Mouse (Mus musculus) embryonic facial prominence, embryonic 13.5 days (tissue): ENCODE measurements around the gene Tuba1b. TPM values are rescaled to one million over a fixed set of nuclear protein-coding genes. Genes with fewer than 3 reads are reported as not detected.
A peak's percentile ranks its signal among the peaks of the same experiment; 100 is the strongest.

ENCODE experiments used
- ATAC-seq: fragments of 200-750 bp; cut with Nextera tagmentation; 2 replicates; pipeline ENCODE4 v1.8.0; 2017; ENCODE audit warnings: low read depth; ENCODE audit not compliant: insufficient number of reproducible peaks, insufficient read depth, low FRiP score, low TSS enrichment
- H3K27ac ChIP-seq: fragments of 300-500 bp; sonication (generic); 2 replicates; pipeline ENCODE4 v1.5.1; 2015; ENCODE audit warnings: moderate library complexity, mild to moderate bottlenecking, inconsistent platforms
- H3K27me3 ChIP-seq: fragments of 300-500 bp; sonication (generic); 2 replicates; pipeline ENCODE4 v1.6.1; 2015; ENCODE audit warnings: mild to moderate bottlenecking, inconsistent platforms
- H3K36me3 ChIP-seq: fragments of 300-500 bp; sonication (generic); 2 replicates; pipeline ENCODE4 v1.6.1; 2015; ENCODE audit warnings: mild to moderate bottlenecking, inconsistent platforms
- H3K4me1 ChIP-seq: fragments of 300-500 bp; sonication (generic); 2 replicates; pipeline ENCODE4 v1.6.1; 2015; ENCODE audit warnings: inconsistent platforms
- H3K4me2 ChIP-seq: fragments of 300-500 bp; sonication (generic); 2 replicates; pipeline ENCODE4 v1.6.1; 2015; ENCODE audit warnings: moderate library complexity, mild to moderate bottlenecking, inconsistent platforms
- H3K4me3 ChIP-seq: fragments of 300-500 bp; sonication (generic); 2 replicates; pipeline ENCODE4 v1.5.1; 2015; ENCODE audit warnings: mild to moderate bottlenecking, inconsistent platforms
- H3K9ac ChIP-seq: fragments of 300-500 bp; sonication (generic); 2 replicates; pipeline ENCODE4 v1.6.1; 2015; ENCODE audit warnings: mild to moderate bottlenecking, inconsistent platforms
- H3K9me3 ChIP-seq: fragments of 300-500 bp; sonication (generic); 2 replicates; pipeline ENCODE4 v1.6.1; 2016; ENCODE audit warnings: inconsistent platforms
- WGBS: fragments of 180-500 bp; shearing (Covaris S2); methylation state at CpG from one replicate; pipeline ENCODE4 v1.1.7; 2015; ENCODE audit warnings: mixed read lengths; 5-methylcytosine and 5-hydroxymethylcytosine counted together
- polyA plus RNA-seq: library from polyadenylated mRNA; unstranded; fragments of >200 nt; fragmentation: Nextera tagmentation; extraction: Ambion mirVana; gene quantifications from 2 replicates; pipeline ENCODE4 v1.2.1, GENCODE M21; 2015

Tuba1b gene
- polyA plus RNA-seq, 1 experiment from 2014 or later: 1,651 TPM

GRCm38 (mm10) chr15:98894746-98895634 lies 39.4 kb downstream of the Tuba1b start:
- no peak for ATAC-seq
- Histone ChIP-seq H3K36me3 (no peaks in the 10 kb centered on the region), H3K4me3 (peak overlapping the region; percentile 56), H3K27me3 (peaks cover 90% of the 10 kb centered on the region), H3K4me1 (peaks cover 42% of the 10 kb centered on the region), H3K27ac (no peak overlapping the region), H3K9me3 (no peaks in the 10 kb centered on the region), H3K4me2 (peak overlapping the region; percentile 99), H3K9ac (peak overlapping the region; percentile 53)
- 3% methylated on average over 38 of the region's 38 CpGs for WGBS

- H3K4me1 ChIP-seq: peaks cover 42% of the 10 kb centered on the region
- peak within 1 kb of the TSS; percentile 56 for H3K4me3 ChIP-seq
- peak within 1 kb of the TSS; percentile 72 for H3K9ac ChIP-seq
- no peaks in the 10 kb centered on the region for H3K9me3 ChIP-seq
- H3K36me3 ChIP-seq: no peaks in the 10 kb centered on the region
- peak; percentile 17; the same call in 1 of the 2 replicates for ATAC-seq
- peak within 1 kb of the TSS; percentile 99 for H3K4me2 ChIP-seq
- under 1% methylated on average over 77 of the region's 77 CpGs for WGBS
- H3K27me3 ChIP-seq: peaks cover 81% of the 10 kb centered on the region
- H3K27ac ChIP-seq: no peak within 1 kb of the TSS
Observed at GRCm38 (mm10) chr15:98893940-98894745, 40.2 kb downstream of the Tuba1b start, which contains the start of gene Rhebl1. TSS of gene Rhebl1 (minus strand) at chr15:98894540.

GRCm38 (mm10) chr15:98893036-98893435 lies 41.3 kb downstream of the Tuba1b start:
- Histone ChIP-seq H3K9me3 (no peaks in the 10 kb centered on the region), H3K27me3 (peaks cover 70% of the 10 kb centered on the region), H3K4me1 (peaks cover 35% of the 10 kb centered on the region), H3K9ac (no peak overlapping the region), H3K27ac (no peak overlapping the region), H3K4me2 (peak overlapping the region; percentile 99; the same call in 1 of the 2 replicates), H3K36me3 (no peaks in the 10 kb centered on the region), H3K4me3 (no peak overlapping the region)
- ATAC-seq: no peak
- WGBS: 39% methylated on average over 4 of the region's 4 CpGs

- H3K36me3 ChIP-seq: no peaks in the 10 kb centered on the region
- no peak overlapping the region for H3K4me2 ChIP-seq
- peaks cover 60% of the 10 kb centered on the region for H3K27me3 ChIP-seq
- ATAC-seq: no peak
- no peaks in the 10 kb centered on the region for H3K9me3 ChIP-seq
- WGBS: 45% methylated on average over 6 of the region's 6 CpGs
- peaks cover 27% of the 10 kb centered on the region for H3K4me1 ChIP-seq
- H3K4me3 ChIP-seq: no peak overlapping the region
- no peak overlapping the region for H3K27ac ChIP-seq
- H3K9ac ChIP-seq: no peak overlapping the region
Observed at GRCm38 (mm10) chr15:98891907-98892606, 42.3 kb downstream of the Tuba1b start.

GRCm38 (mm10) chr15:98891198-98891742 lies 43.1 kb downstream of the Tuba1b start:
- H3K4me3 ChIP-seq: no peak overlapping the region

GRCm38 (mm10) chr15:98887526-98887925 lies 46.8 kb downstream of the Tuba1b start:
- no peak overlapping the region for H3K27ac ChIP-seq
- 69% methylated on average over 7 of the region's 7 CpGs for WGBS

More at GRCm38 (mm10) chr15:98891198-98891742, 43.1 kb downstream of the Tuba1b start:
- no peaks in the 10 kb centered on the region for H3K9me3 ChIP-seq
- peaks cover 52% of the 10 kb centered on the region for H3K27me3 ChIP-seq
- WGBS: 10% methylated on average over 19 of the region's 19 CpGs
- peak overlapping the region; percentile 39 for H3K4me2 ChIP-seq
- H3K9ac ChIP-seq: 0 out of 2 replicates have a peak overlapping the region, but pooled peaks have one; percentile 32
- peaks cover 27% of the 10 kb centered on the region for H3K4me1 ChIP-seq
- H3K27ac ChIP-seq: no peak overlapping the region
- no peaks in the 10 kb centered on the region for H3K36me3 ChIP-seq
- no peak for ATAC-seq

GRCm38 (mm10) chr15:98886667-98887387 lies 47.5 kb downstream of the Tuba1b start:
- H3K9ac ChIP-seq: no peak overlapping the region
- no peak for ATAC-seq
- H3K27ac ChIP-seq: no peak overlapping the region
- H3K4me1 ChIP-seq: 0 out of 2 replicates have a peak, but pooled peaks cover 3% of the 10 kb centered on the region
- no peak overlapping the region for H3K4me2 ChIP-seq
- 64% methylated on average over 8 of the region's 8 CpGs for WGBS
- peaks cover 8% of the 10 kb centered on the region for H3K27me3 ChIP-seq
- no peak overlapping the region for H3K4me3 ChIP-seq
- no peaks in the 10 kb centered on the region for H3K36me3 ChIP-seq
- no peaks in the 10 kb centered on the region for H3K9me3 ChIP-seq

More at GRCm38 (mm10) chr15:98887526-98887925, 46.8 kb downstream of the Tuba1b start:
- H3K4me1 ChIP-seq: no peaks in the 10 kb centered on the region
- H3K9ac ChIP-seq: no peak overlapping the region
- no peak overlapping the region for H3K4me2 ChIP-seq
- ATAC-seq: no peak
- no peaks in the 10 kb centered on the region for H3K36me3 ChIP-seq
- H3K4me3 ChIP-seq: no peak overlapping the region
- peaks cover 15% of the 10 kb centered on the region for H3K27me3 ChIP-seq
- no peaks in the 10 kb centered on the region for H3K9me3 ChIP-seq

GRCm38 (mm10) chr15:98884106-98884505 lies 50.3 kb downstream of the Tuba1b start:
- 82% methylated on average over 1 of the region's 1 CpGs for WGBS
- Histone ChIP-seq H3K4me3 (no peak overlapping the region), H3K27ac (no peak overlapping the region), H3K36me3 (no peaks in the 10 kb centered on the region), H3K27me3 (no peaks in the 10 kb centered on the region; the same call in 1 of the 2 replicates), H3K4me2 (no peak overlapping the region), H3K9ac (no peak overlapping the region), H3K4me1 (peaks cover 19% of the 10 kb centered on the region), H3K9me3 (no peaks in the 10 kb centered on the region)
- ATAC-seq: no peak

GRCm38 (mm10) chr15:98883661-98884060 lies 50.7 kb downstream of the Tuba1b start:
- no peak overlapping the region for H3K4me2 ChIP-seq
- H3K27ac ChIP-seq: no peak overlapping the region
- H3K36me3 ChIP-seq: no peaks in the 10 kb centered on the region
- H3K9me3 ChIP-seq: no peaks in the 10 kb centered on the region
- H3K9ac ChIP-seq: no peak overlapping the region
- H3K27me3 ChIP-seq: no peaks in the 10 kb centered on the region
- no peak for ATAC-seq
- H3K4me1 ChIP-seq: peaks cover 19% of the 10 kb centered on the region
- H3K4me3 ChIP-seq: no peak overlapping the region

GRCm38 (mm10) chr15:98881656-98882008 lies 52.7 kb downstream of the Tuba1b start:
- H3K4me3 ChIP-seq: peak overlapping the region; percentile 68

More at GRCm38 (mm10) chr15:98881656-98882008, 52.7 kb downstream of the Tuba1b start:
- Histone ChIP-seq H3K36me3 (peaks cover 5% of the 10 kb centered on the region; the same call in 1 of the 2 replicates), H3K4me2 (peak overlapping the region; percentile 82), H3K27ac (peak overlapping the region; percentile 79), H3K27me3 (no peaks in the 10 kb centered on the region), H3K9ac (peak overlapping the region; percentile 32; the same call in 1 of the 2 replicates), H3K4me1 (peaks cover 19% of the 10 kb centered on the region), H3K9me3 (no peaks in the 10 kb centered on the region)
- 7% methylated on average over 5 of the region's 5 CpGs for WGBS
- no peak for ATAC-seq
